Mouse (Mus musculus) limb, embryonic 14.5 days (tissue): ENCODE measurements at regions not wholly inside any gene's neighbourhood (a gene's known extent, or its start where the extent isn't known, plus 50 kb on each side); places are given as distances from the start of the nearest gene placed in this dataset.
A peak's percentile ranks its signal among the peaks of the same experiment; 100 is the strongest.

Experiments used
- ATAC-seq: fragments of 200-750 bp; cut with Nextera tagmentation; 2 replicates; pipeline ENCODE4 v1.8.0; 2017; ENCODE audit warnings: low read depth, moderate number of reproducible peaks, moderate TSS enrichment; ENCODE audit not compliant: low FRiP score
- DNase-seq: peaks from one replicate; pipeline ENCODE4 v3.0.0-alpha.2; 2015; ENCODE audit warnings: low spot score
- H3K27ac ChIP-seq: fragments of 300-500 bp; sonication (generic); replicated peaks from 2 replicates; pipeline ENCODE4 v1.5.1; 2014; ENCODE audit warnings: low read depth, mild to moderate bottlenecking, low read length, moderate library complexity, mixed read lengths
- H3K27me3 ChIP-seq: fragments of 300-500 bp; sonication (generic); 2 replicates; pipeline ENCODE4 v1.6.1; 2014; ENCODE audit warnings: low read length, mixed read lengths; ENCODE audit not compliant: control insufficient read depth, insufficient read depth
- H3K36me3 ChIP-seq: fragments of 300-500 bp; sonication (generic); 2 replicates; pipeline ENCODE4 v1.6.1; 2014; ENCODE audit warnings: mild to moderate bottlenecking, low read length, moderate library complexity, mixed read lengths; ENCODE audit not compliant: control insufficient read depth, insufficient read depth
- H3K4me1 ChIP-seq: fragments of 300-500 bp; sonication (generic); 2 replicates; pipeline ENCODE4 v1.6.1; 2014; ENCODE audit warnings: antibody characterized with exemption, low read length, mixed read lengths; ENCODE audit not compliant: control insufficient read depth, insufficient read depth
- H3K4me2 ChIP-seq: fragments of 300-500 bp; sonication (generic); replicated peaks from 2 replicates; pipeline ENCODE4 v1.6.1; 2014; ENCODE audit warnings: low read depth, mild to moderate bottlenecking, low read length, moderate library complexity; ENCODE audit not compliant: severe bottlenecking
- H3K4me3 ChIP-seq: fragments of 300-500 bp; sonication (generic); replicated peaks from 2 replicates; pipeline ENCODE4 v1.5.1; 2014; ENCODE audit warnings: low read length
- H3K9ac ChIP-seq: fragments of 300-500 bp; sonication (generic); 2 replicates; pipeline ENCODE4 v1.6.1; 2014; ENCODE audit warnings: mild to moderate bottlenecking, low read depth, low read length, moderate library complexity; ENCODE audit not compliant: severe bottlenecking
- H3K9me3 ChIP-seq: fragments of 300-500 bp; sonication (generic); 2 replicates; pipeline ENCODE4 v1.6.1; 2016; ENCODE audit warnings: low read length; ENCODE audit not compliant: control insufficient read depth
- POLR2A ChIP-seq: fragments of 200-500 bp; IDR thresholded peaks from 2 replicates; pipeline ENCODE4 v1.8.0; 2012; ENCODE audit warnings: inconsistent platforms, mild to moderate bottlenecking, moderate library complexity, borderline replicate concordance; ENCODE audit not compliant: insufficient read depth, insufficient read length; ENCODE audit errors: extremely low read depth
- WGBS: fragments of 180-500 bp; shearing (Covaris S2); extraction: QIAGEN DNeasy Blood & Tissue Kit; methylation state at CpG from one replicate; pipeline ENCODE4 v1.1.7; 2014; 5-methylcytosine and 5-hydroxymethylcytosine counted together

DNA sequence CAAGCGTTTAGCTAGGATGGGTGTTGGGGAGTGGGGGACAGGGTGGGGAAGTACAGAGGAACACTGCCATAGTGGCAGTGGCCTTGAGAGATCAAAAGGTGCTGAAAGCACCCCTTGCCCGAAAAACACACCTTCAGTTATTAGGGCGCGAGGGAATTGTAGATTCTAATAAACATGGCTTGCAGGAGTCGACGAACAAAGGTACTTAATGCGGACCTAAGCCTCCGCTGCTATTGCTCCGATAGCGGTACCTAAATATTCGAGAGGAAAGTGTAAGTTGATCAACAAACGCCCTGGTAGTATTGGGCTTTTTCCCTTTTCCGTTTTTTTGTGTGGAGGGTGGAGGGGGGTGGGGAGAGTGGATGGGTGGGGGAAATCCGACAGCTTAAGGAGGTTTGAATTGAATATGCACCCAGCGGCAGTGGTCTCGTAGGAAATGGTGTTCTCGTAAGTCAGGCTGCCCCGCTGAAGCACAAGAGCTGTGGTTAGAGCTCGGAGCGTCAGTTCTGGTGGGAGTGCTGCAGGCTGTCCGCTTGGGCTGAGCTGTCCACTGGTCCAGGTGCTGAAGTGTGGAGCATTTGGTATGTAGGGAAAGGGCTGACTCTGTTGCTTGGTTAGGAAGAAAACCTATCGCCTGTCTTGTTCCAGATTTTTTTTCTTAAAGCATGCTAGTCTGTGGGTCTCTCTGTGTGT, 130.8 kb upstream of the Dpyd start:
- Histone ChIP-seq H3K27ac (no peak overlapping the region), H3K4me3 (peak overlapping the region; percentile 24), H3K27me3 (peaks cover 43% of the 10 kb centered on the region), H3K36me3 (no peaks in the 10 kb centered on the region), H3K4me1 (peaks cover 20% of the 10 kb centered on the region), H3K4me2 (peak overlapping the region; percentile 54), H3K9me3 (no peaks in the 10 kb centered on the region), H3K9ac (no peak overlapping the region)
- no peak for TF ChIP-seq POLR2A
- ATAC-seq (peak; percentile 86), DNase-seq (peak; percentile 92)
- WGBS, result 2% methylated on average over 22 of the region's 22 CpGs

DNA sequence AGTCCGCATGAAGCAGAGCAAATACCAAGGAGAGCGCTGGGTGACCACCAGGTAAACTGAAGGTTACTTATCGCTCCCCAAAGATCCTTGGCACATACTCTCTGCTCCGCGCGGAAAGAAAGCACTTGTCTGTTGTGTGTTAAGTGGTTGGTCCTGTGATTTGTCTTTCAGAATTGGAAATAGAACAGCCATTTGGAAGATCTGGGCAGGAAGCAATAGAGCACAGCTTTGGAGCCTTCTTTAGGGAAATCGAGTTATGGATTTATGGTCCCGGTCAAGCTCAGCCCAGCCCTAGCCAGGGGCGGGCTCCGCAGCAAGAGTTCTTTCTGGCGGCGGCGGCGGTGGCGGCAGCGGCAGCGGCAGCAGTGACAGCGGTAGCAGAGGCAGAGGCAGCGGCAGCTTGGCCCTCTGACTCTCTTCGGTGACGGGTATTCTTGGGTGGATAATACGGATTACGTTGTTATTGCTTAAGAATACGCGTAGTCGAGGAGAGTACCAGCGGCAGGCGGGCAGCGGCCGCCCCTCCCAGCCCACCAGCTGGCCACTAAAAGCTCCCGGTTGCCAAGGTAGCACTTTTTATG, 128.4 kb upstream of the Dpyd start:
- H3K4me2 ChIP-seq, result peak overlapping the region; percentile 72
- H3K36me3 ChIP-seq, result no peaks in the 10 kb centered on the region
- no peak for ATAC-seq
- DNase-seq, result no peak
- H3K4me1 ChIP-seq, result peaks cover 20% of the 10 kb centered on the region
- peak overlapping the region; percentile 41 for H3K4me3 ChIP-seq
- H3K9me3 ChIP-seq, result no peaks in the 10 kb centered on the region
- no peak overlapping the region for H3K9ac ChIP-seq
- peaks cover 43% of the 10 kb centered on the region for H3K27me3 ChIP-seq
- WGBS, result 3% methylated on average over 31 of the region's 31 CpGs
- no peak for TF ChIP-seq POLR2A
- H3K27ac ChIP-seq, result no peak overlapping the region

DNA sequence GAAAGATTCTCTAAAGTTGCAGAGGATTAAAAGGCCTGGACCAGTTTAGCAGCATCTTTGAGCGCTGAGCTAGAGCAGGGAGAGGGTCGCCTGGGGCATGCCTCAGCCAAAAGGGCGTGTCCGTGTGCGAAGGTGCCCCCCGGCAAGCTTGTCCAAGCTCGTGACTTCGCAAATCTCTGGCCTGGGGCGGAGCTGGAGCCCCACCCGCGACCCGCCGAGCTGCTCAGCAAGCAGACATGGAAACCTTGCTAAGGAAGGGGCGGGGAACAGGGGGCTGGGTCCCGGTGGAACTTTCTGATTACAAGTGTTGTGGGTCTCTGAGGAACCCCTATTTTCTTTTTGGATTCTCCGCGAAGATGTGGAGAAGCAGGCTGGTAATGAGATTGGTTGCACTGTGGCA, 127.6 kb upstream of the Dpyd start:
- H3K4me1 ChIP-seq, result peaks cover 20% of the 10 kb centered on the region
- peaks cover 43% of the 10 kb centered on the region for H3K27me3 ChIP-seq
- H3K4me3 ChIP-seq, result peak overlapping the region; percentile 41
- H3K36me3 ChIP-seq, result no peaks in the 10 kb centered on the region
- 0% methylated on average over 16 of the region's 17 CpGs for WGBS
- peak overlapping the region; percentile 72 for H3K4me2 ChIP-seq
- no peak overlapping the region for H3K27ac ChIP-seq
- ATAC-seq (no peak), DNase-seq (no peak)
- H3K9ac ChIP-seq, result no peak overlapping the region; the same call in 1 of the 2 replicates
- TF ChIP-seq POLR2A, result no peak
- H3K9me3 ChIP-seq, result no peaks in the 10 kb centered on the region

DNA sequence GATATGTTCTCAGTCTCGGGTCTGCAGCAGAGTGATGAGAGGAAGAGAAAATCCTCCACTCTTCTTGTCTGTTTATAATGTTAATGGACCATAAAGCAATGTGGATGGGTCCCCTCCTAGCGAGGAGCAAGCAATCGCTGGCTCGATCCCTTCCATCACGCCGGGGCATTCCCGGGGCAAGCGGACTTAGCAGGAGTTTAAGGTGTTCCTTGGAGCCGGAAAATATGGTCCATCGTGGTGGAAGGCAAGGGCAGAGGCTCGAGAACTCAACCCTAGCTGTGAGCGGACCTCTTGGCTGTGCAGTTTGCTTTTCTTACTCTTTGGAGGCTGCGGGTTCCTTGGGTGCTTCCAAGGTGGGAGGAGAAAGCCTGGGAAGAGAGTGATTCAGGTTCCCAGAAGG, 127.1 kb upstream of the Dpyd start:
- H3K36me3 ChIP-seq, result no peaks in the 10 kb centered on the region
- H3K4me3 ChIP-seq, result peak overlapping the region; percentile 41
- TF ChIP-seq POLR2A, result no peak
- H3K4me2 ChIP-seq, result peak overlapping the region; percentile 72
- no peak overlapping the region for H3K9ac ChIP-seq
- H3K4me1 ChIP-seq, result peaks cover 20% of the 10 kb centered on the region
- DNase-seq (no peak), ATAC-seq (no peak)
- H3K27ac ChIP-seq, result no peak overlapping the region
- H3K27me3 ChIP-seq, result peaks cover 41% of the 10 kb centered on the region
- no peaks in the 10 kb centered on the region for H3K9me3 ChIP-seq
- 3% methylated on average over 13 of the region's 13 CpGs for WGBS

DNA sequence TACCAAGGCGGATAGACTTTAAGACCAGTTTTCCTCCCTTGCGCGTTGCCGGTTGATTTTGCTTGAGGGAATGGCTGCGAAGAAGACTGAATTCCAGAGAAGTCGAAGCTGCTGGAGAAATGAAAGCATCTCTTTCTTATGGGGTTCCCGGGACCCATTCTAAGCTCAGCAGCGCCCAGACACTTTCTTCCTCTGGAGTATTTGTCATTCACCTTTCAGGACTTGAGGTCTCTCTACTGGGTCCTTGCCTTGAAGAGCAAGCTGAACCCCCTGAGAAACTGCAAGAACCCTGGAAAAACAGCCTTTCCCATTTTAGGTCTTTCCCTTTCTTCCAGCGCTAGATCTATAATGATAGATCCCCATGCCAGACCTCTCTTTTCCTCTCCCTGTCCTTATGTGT, 126.7 kb upstream of the Dpyd start:
- peak overlapping the region; percentile 72 for H3K4me2 ChIP-seq
- ATAC-seq, result no peak
- WGBS, result 10% methylated on average over 9 of the region's 9 CpGs
- no peak overlapping the region for H3K9ac ChIP-seq
- no peak for TF ChIP-seq POLR2A
- no peaks in the 10 kb centered on the region for H3K36me3 ChIP-seq
- no peak for DNase-seq
- peaks cover 37% of the 10 kb centered on the region for H3K27me3 ChIP-seq
- H3K4me3 ChIP-seq, result peak overlapping the region; percentile 41; the same call in 1 of the 2 replicates
- H3K27ac ChIP-seq, result no peak overlapping the region
- H3K9me3 ChIP-seq, result no peaks in the 10 kb centered on the region
- H3K4me1 ChIP-seq, result peaks cover 17% of the 10 kb centered on the region
